Mouse (Mus musculus): ENCODE results near the gene Elmo3. TPM values are rescaled to one million over a fixed set of nuclear protein-coding genes. Genes with fewer than 3 reads are reported as not detected.

The Elmo3 gene
- polyA plus RNA-seq, 1 experiment from 2014 or later, result 8.9 TPM

GRCm38 (mm10) chr8:105342768-105343167 is 37.4 kb downstream of the Elmo3 start:
- Histone ChIP-seq H3K36me3 (peaks cover 7% of the 10 kb centered on the region), H3K4me2 (no peak overlapping the region), H3K9me3 (no peaks in the 10 kb centered on the region), H3K27me3 (no peaks in the 10 kb centered on the region), H3K4me3 (no peak overlapping the region), H3K27ac (no peak overlapping the region), H3K4me1 (peaks cover 45% of the 10 kb centered on the region), H3K9ac (no peak overlapping the region)
- 85% methylated on average over 4 of the region's 4 CpGs for WGBS
- ATAC-seq (ENCODE audit: insufficient number of reproducible peaks, low FRiP score, low TSS enrichment, low read depth), result no peak

GRCm38 (mm10) chr8:105343791-105344574 is 38.6 kb downstream of the Elmo3 start:
- WGBS, result 67% methylated on average over 8 of the region's 8 CpGs
- H3K36me3 ChIP-seq, result no peaks in the 10 kb centered on the region
- ATAC-seq (ENCODE audit: insufficient number of reproducible peaks, low FRiP score, low TSS enrichment, low read depth), result no peak
- H3K27me3 ChIP-seq, result no peaks in the 10 kb centered on the region
- H3K9me3 ChIP-seq, result no peaks in the 10 kb centered on the region
- H3K4me3 ChIP-seq, result no peak overlapping the region
- H3K9ac ChIP-seq, result no peak overlapping the region
- no peak overlapping the region; the same call in 1 of the 2 replicates for H3K27ac ChIP-seq
- H3K4me2 ChIP-seq, result no peak overlapping the region
- peaks cover 47% of the 10 kb centered on the region for H3K4me1 ChIP-seq

- Histone ChIP-seq H3K27me3 (no peaks in the 10 kb centered on the region), H3K36me3 (no peaks in the 10 kb centered on the region), H3K4me1 (peaks cover 54% of the 10 kb centered on the region), H3K9me3 (no peaks in the 10 kb centered on the region), H3K4me2 (no peak overlapping the region), H3K9ac (no peak overlapping the region), H3K4me3 (no peak overlapping the region), H3K27ac (peak overlapping the region; percentile 22)
- WGBS, result 51% methylated on average over 7 of the region's 7 CpGs
- no peak for ATAC-seq (ENCODE audit: insufficient number of reproducible peaks, low FRiP score, low TSS enrichment, low read depth)
Observed at GRCm38 (mm10) chr8:105345061-105345975, 39.9 kb downstream of the Elmo3 start.

GRCm38 (mm10) chr8:105346611-105347427 is 41.4 kb downstream of the Elmo3 start:
- peak; percentile 0; the same call in 1 of the 2 replicates for ATAC-seq (ENCODE audit: insufficient number of reproducible peaks, low FRiP score, low TSS enrichment, low read depth)
- no peaks in the 10 kb centered on the region for H3K36me3 ChIP-seq
- H3K9ac ChIP-seq, result peak overlapping the region; percentile 60
- H3K4me3 ChIP-seq, result peak overlapping the region; percentile 61
- H3K9me3 ChIP-seq, result no peaks in the 10 kb centered on the region
- H3K4me1 ChIP-seq, result peaks cover 51% of the 10 kb centered on the region
- H3K27ac ChIP-seq, result peak overlapping the region; percentile 85
- WGBS, result 3% methylated on average over 34 of the region's 34 CpGs
- H3K4me2 ChIP-seq, result peak overlapping the region; percentile 98
- H3K27me3 ChIP-seq, result no peaks in the 10 kb centered on the region

GRCm38 (mm10) chr8:105347428-105348221 is 42.2 kb downstream of the Elmo3 start, which contains the start of gene Fhod1:
Fhod1 (minus strand) TSS chr8:105347953.
- H3K27me3 ChIP-seq, result no peaks in the 10 kb centered on the region
- ATAC-seq (ENCODE audit: insufficient number of reproducible peaks, low FRiP score, low TSS enrichment, low read depth), result peak; percentile 91
- peak within 1 kb of the TSS; percentile 98 for H3K4me2 ChIP-seq
- peak within 1 kb of the TSS; percentile 67 for H3K9ac ChIP-seq
- WGBS, result under 1% methylated on average over 53 of the region's 53 CpGs
- H3K9me3 ChIP-seq, result no peaks in the 10 kb centered on the region
- no peaks in the 10 kb centered on the region for H3K36me3 ChIP-seq
- peak within 1 kb of the TSS; percentile 61 for H3K4me3 ChIP-seq
- peak within 1 kb of the TSS; percentile 85 for H3K27ac ChIP-seq
- peaks cover 51% of the 10 kb centered on the region for H3K4me1 ChIP-seq

GRCm38 (mm10) chr8:105348450-105349095 is 43.2 kb downstream of the Elmo3 start, which contains the start of gene Slc9a5:
Slc9a5 (plus strand) TSS chr8:105348843.
- Histone ChIP-seq H3K36me3 (no peaks in the 10 kb centered on the region), H3K4me2 (peak within 1 kb of the TSS; percentile 98), H3K9ac (peak within 1 kb of the TSS; percentile 67), H3K27ac (peak within 1 kb of the TSS; percentile 85), H3K9me3 (no peaks in the 10 kb centered on the region), H3K4me1 (peaks cover 52% of the 10 kb centered on the region), H3K4me3 (peak within 1 kb of the TSS; percentile 61), H3K27me3 (no peaks in the 10 kb centered on the region)
- ATAC-seq (ENCODE audit: insufficient number of reproducible peaks, low FRiP score, low TSS enrichment, low read depth), result no peak
- WGBS, result 0% methylated on average over 34 of the region's 34 CpGs

- H3K27me3 ChIP-seq, result no peaks in the 10 kb centered on the region
- H3K4me1 ChIP-seq, result peaks cover 53% of the 10 kb centered on the region
- H3K9me3 ChIP-seq, result no peaks in the 10 kb centered on the region
- H3K4me2 ChIP-seq, result peak overlapping the region; percentile 98
- H3K4me3 ChIP-seq, result peak overlapping the region; percentile 61
- H3K27ac ChIP-seq, result peak overlapping the region; percentile 82
- 1% methylated on average over 41 of the region's 48 CpGs for WGBS
- no peak for ATAC-seq (ENCODE audit: insufficient number of reproducible peaks, low FRiP score, low TSS enrichment, low read depth)
- H3K36me3 ChIP-seq, result no peaks in the 10 kb centered on the region
- peak overlapping the region; percentile 67 for H3K9ac ChIP-seq
Observed at GRCm38 (mm10) chr8:105349096-105349771, 43.8 kb downstream of the Elmo3 start.

GRCm38 (mm10) chr8:105350186-105350585 is 44.8 kb downstream of the Elmo3 start:
- Histone ChIP-seq H3K27ac (no peak overlapping the region), H3K4me3 (peak overlapping the region; percentile 61), H3K36me3 (no peaks in the 10 kb centered on the region), H3K4me2 (peak overlapping the region; percentile 98), H3K9ac (no peak overlapping the region), H3K9me3 (no peaks in the 10 kb centered on the region), H3K4me1 (peaks cover 54% of the 10 kb centered on the region), H3K27me3 (no peaks in the 10 kb centered on the region)
- no peak for ATAC-seq (ENCODE audit: insufficient number of reproducible peaks, low FRiP score, low TSS enrichment, low read depth)
- WGBS, result 32% methylated on average over 7 of the region's 7 CpGs

DNA sequence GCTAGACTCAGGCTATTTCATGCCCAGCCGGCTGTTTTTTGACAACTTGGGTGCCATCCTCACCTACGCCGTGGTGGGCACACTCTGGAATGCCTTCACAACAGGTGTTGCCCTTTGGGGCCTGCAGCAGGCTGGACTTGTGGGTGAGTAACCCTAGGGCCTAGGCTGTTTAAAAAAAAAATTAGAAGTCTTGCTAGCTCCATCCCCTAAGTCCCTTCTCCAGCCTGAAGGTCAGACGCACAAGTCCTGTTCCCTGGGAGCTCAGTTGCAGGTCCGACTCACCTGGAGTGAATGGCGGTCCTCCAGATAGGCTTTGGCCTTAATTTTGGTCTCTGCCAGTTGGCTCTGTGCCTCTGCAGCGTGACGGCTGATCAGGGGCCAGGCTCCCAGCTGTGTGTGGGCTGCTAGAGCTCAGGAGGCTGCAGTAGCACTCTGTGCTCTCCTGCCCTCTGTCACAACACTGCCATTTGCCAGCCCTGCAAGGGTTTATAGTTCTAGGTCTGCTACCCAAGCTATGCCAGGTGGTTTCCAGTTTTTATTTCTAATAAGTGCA is 48.3 kb downstream of the Elmo3 start:
- ATAC-seq (ENCODE audit: insufficient number of reproducible peaks, low FRiP score, low TSS enrichment, low read depth), result no peak
- Histone ChIP-seq H3K4me2 (no peak overlapping the region), H3K36me3 (peaks cover 12% of the 10 kb centered on the region), H3K27me3 (no peaks in the 10 kb centered on the region), H3K4me1 (peaks cover 32% of the 10 kb centered on the region), H3K4me3 (no peak overlapping the region), H3K9me3 (no peaks in the 10 kb centered on the region), H3K9ac (no peak overlapping the region), H3K27ac (no peak overlapping the region)
- 63% methylated on average over 8 of the region's 8 CpGs for WGBS

- Histone ChIP-seq H3K9me3 (no peaks in the 10 kb centered on the region), H3K27ac (no peak overlapping the region; the same call in 1 of the 2 replicates), H3K9ac (no peak overlapping the region), H3K4me2 (no peak overlapping the region), H3K4me1 (peaks cover 31% of the 10 kb centered on the region), H3K27me3 (no peaks in the 10 kb centered on the region), H3K36me3 (peaks cover 12% of the 10 kb centered on the region), H3K4me3 (no peak overlapping the region)
- WGBS, result 62% methylated on average over 4 of the region's 4 CpGs
- no peak for ATAC-seq (ENCODE audit: insufficient number of reproducible peaks, low FRiP score, low TSS enrichment, low read depth)
Observed at GRCm38 (mm10) chr8:105354549-105354948, 49.1 kb downstream of the Elmo3 start.
